Mouse (Mus musculus) CH12.LX (cell line): ENCODE data around the gene AI597479. TPM values are rescaled to one million over a fixed set of nuclear protein-coding genes. Genes with fewer than 3 reads are reported as not detected.

Experiments
- DNase-seq: peaks from one replicate; pipeline ENCODE4 v3.0.0-alpha.2; 2013; ENCODE audit errors: extremely low read depth
- H3K27ac ChIP-seq: 2 replicates; pipeline ENCODE4 v1.5.1; 2012; ENCODE audit warnings: low read depth, mild to moderate bottlenecking, control low read depth, moderate library complexity; ENCODE audit not compliant: insufficient read depth
- H3K27me3 ChIP-seq: replicated peaks from 2 replicates; pipeline ENCODE3; 2012; ENCODE audit warnings: inconsistent platforms
- H3K36me3 ChIP-seq, 2 experiments: replicated peaks in 1 of 2; 2 replicates each; pipeline versions ENCODE3 to v1.6.1; 2012; ENCODE audit warnings: inconsistent platforms in 1 of 2, low read length in 1 of 2, mild to moderate bottlenecking in 1 of 2, mixed read lengths in 1 of 2, moderate library complexity in 1 of 2; ENCODE audit not compliant: control insufficient read depth in 1 of 2, insufficient read depth in 1 of 2
- H3K4me1 ChIP-seq, 2 experiments: 2 replicates each; pipeline ENCODE4 v1.6.1; 2012; ENCODE audit warnings: inconsistent platforms in 1 of 2, moderate library complexity in 1 of 2; ENCODE audit not compliant: insufficient read depth in 2 of 2, control insufficient read depth in 1 of 2
- H3K4me2 ChIP-seq: 2 replicates; pipeline ENCODE4 v1.6.1; 2012; ENCODE audit warnings: low read depth, mild to moderate bottlenecking, control low read depth; ENCODE audit not compliant: poor library complexity, insufficient read depth, severe bottlenecking
- H3K4me3 ChIP-seq, 3 experiments: fragments of 150-350 bp in 1 of 3; sonication (generic) in 1 of 3; replicated peaks in 1 of 3; 2 replicates each; pipeline versions ENCODE3 to v1.5.1; 2011 to 2012; ENCODE audit warnings: low read depth in 2 of 3, low read length in 2 of 3, mild to moderate bottlenecking in 2 of 3, moderate library complexity in 2 of 3, control low read depth in 1 of 3, improper control_type of control experiment in 1 of 3, inconsistent platforms in 1 of 3, mixed read lengths in 1 of 3; ENCODE audit not compliant: poor library complexity in 1 of 3
- H3K79me2 ChIP-seq: replicated peaks from 2 replicates; pipeline ENCODE4 v1.6.1; 2012; ENCODE audit warnings: mild to moderate bottlenecking, moderate library complexity; ENCODE audit not compliant: control insufficient read depth, poor library complexity, insufficient read depth, severe bottlenecking; ENCODE audit errors: extremely low read depth
- H3K9ac ChIP-seq: 2 replicates; pipeline ENCODE4 v1.6.1; 2012; ENCODE audit warnings: low read depth, mild to moderate bottlenecking, control low read depth, moderate library complexity; ENCODE audit not compliant: insufficient read depth
- H3K9me3 ChIP-seq: replicated peaks from 2 replicates; pipeline ENCODE3; 2012; ENCODE audit warnings: low read length, inconsistent platforms, mixed read lengths
- BHLHE40 ChIP-seq: IDR thresholded peaks from 2 replicates; pipeline ENCODE4 v1.6.1; 2011; ENCODE audit warnings: mild to moderate bottlenecking, low read depth, low read length, improper control_type of control experiment
- CHD2 ChIP-seq: IDR thresholded peaks from 2 replicates; pipeline ENCODE4 v1.6.1; 2011; ENCODE audit warnings: low read length, improper control_type of control experiment
- CTCF ChIP-seq, 2 experiments: IDR thresholded peaks in 1 of 2; conservative IDR thresholded peaks in 1 of 2; 2 replicates each; pipeline ENCODE4 v1.5.1; 2011 to 2012; ENCODE audit warnings: low read depth in 2 of 2, low read length in 2 of 2, improper control_type of control experiment in 1 of 2, inconsistent platforms in 1 of 2, mild to moderate bottlenecking in 1 of 2, moderate library complexity in 1 of 2
- ELF1 ChIP-seq: IDR thresholded peaks from 2 replicates; pipeline ENCODE4 v1.6.1; 2014; ENCODE audit warnings: low read depth, mild to moderate bottlenecking, inconsistent platforms, low read length, improper control_type of control experiment
- EP300 ChIP-seq: IDR thresholded peaks from 2 replicates; pipeline ENCODE4 v1.6.1; 2011; ENCODE audit warnings: low read length, improper control_type of control experiment
- ETS1 ChIP-seq: conservative IDR thresholded peaks from 2 replicates; pipeline ENCODE4 v1.6.1; 2012; ENCODE audit warnings: low read depth, mild to moderate bottlenecking, inconsistent platforms, low read length, improper control_type of control experiment, moderate library complexity
- HCFC1 ChIP-seq: IDR thresholded peaks from 2 replicates; pipeline ENCODE4 v1.6.1; 2012; ENCODE audit warnings: low read depth, mild to moderate bottlenecking, inconsistent platforms, low read length, improper control_type of control experiment
- IRF4 ChIP-seq: IDR thresholded peaks from 2 replicates; pipeline ENCODE4 v1.6.1; 2014; ENCODE audit warnings: low read depth, mild to moderate bottlenecking, inconsistent platforms, low read length, improper control_type of control experiment
- JUN ChIP-seq: IDR thresholded peaks from 2 replicates; pipeline ENCODE4 v1.6.1; 2011; ENCODE audit warnings: low read depth, mild to moderate bottlenecking, low read length, improper control_type of control experiment, moderate library complexity; ENCODE audit not compliant: insufficient read depth
- JUND ChIP-seq: conservative IDR thresholded peaks from 2 replicates; pipeline ENCODE4 v1.6.1; 2011; ENCODE audit warnings: low read depth, low read length, improper control_type of control experiment
- KAT2A ChIP-seq: IDR thresholded peaks from 2 replicates; pipeline ENCODE4 v1.6.1; 2012; ENCODE audit warnings: low read length, improper control_type of control experiment, inconsistent platforms; ENCODE audit not compliant: insufficient replicate concordance
- MAFK ChIP-seq: IDR thresholded peaks from 2 replicates; pipeline ENCODE4 v1.6.1; 2011; ENCODE audit warnings: low read length, improper control_type of control experiment; ENCODE audit not compliant: insufficient replicate concordance
- MAZ ChIP-seq: IDR thresholded peaks from 2 replicates; pipeline ENCODE4 v1.6.1; 2012; ENCODE audit warnings: low read depth, mild to moderate bottlenecking, inconsistent platforms, low read length, improper control_type of control experiment, moderate library complexity
- MEF2A ChIP-seq: IDR thresholded peaks from 2 replicates; pipeline ENCODE4 v1.6.1; 2014; ENCODE audit warnings: low read depth, mild to moderate bottlenecking, inconsistent platforms, low read length, improper control_type of control experiment, borderline replicate concordance
- MXI1 ChIP-seq: IDR thresholded peaks from 2 replicates; pipeline ENCODE4 v1.6.1; 2011; ENCODE audit warnings: mild to moderate bottlenecking, low read depth, low read length, improper control_type of control experiment
- NRF1 ChIP-seq: IDR thresholded peaks from 2 replicates; pipeline ENCODE4 v1.6.1; 2014; ENCODE audit warnings: low read depth, mild to moderate bottlenecking, inconsistent platforms, low read length, improper control_type of control experiment, moderate library complexity
- POLR2A ChIP-seq: IDR thresholded peaks from 2 replicates; pipeline ENCODE4 v1.6.1; 2011; ENCODE audit warnings: low read depth, mild to moderate bottlenecking, improper control_type of control experiment, low read length
- POLR2AphosphoS2 ChIP-seq: IDR thresholded peaks from 2 replicates; pipeline ENCODE4 v1.6.1; 2011; ENCODE audit warnings: low read depth, low read length, improper control_type of control experiment
- RAD21 ChIP-seq: IDR thresholded peaks from 2 replicates; pipeline ENCODE4 v1.6.1; 2011; ENCODE audit warnings: low read depth, mild to moderate bottlenecking, low read length, improper control_type of control experiment, moderate library complexity
- SIN3A ChIP-seq: IDR thresholded peaks from 2 replicates; pipeline ENCODE4 v1.6.1; 2012; ENCODE audit warnings: low read length, improper control_type of control experiment, inconsistent platforms
- SMC3 ChIP-seq: IDR thresholded peaks from 2 replicates; pipeline ENCODE4 v1.6.1; 2011; ENCODE audit warnings: low read depth, low read length, improper control_type of control experiment
- TCF12 ChIP-seq: IDR thresholded peaks from 2 replicates; pipeline ENCODE4 v1.6.1; 2014; ENCODE audit warnings: low read depth, mild to moderate bottlenecking, inconsistent platforms, low read length, improper control_type of control experiment
- UBTF ChIP-seq: IDR thresholded peaks from 2 replicates; pipeline ENCODE4 v1.6.1; 2012; ENCODE audit warnings: low read depth, mild to moderate bottlenecking, inconsistent platforms, low read length, improper control_type of control experiment, moderate library complexity
- ZC3H11A ChIP-seq: IDR thresholded peaks from 2 replicates; pipeline ENCODE4 v1.6.1; 2012; ENCODE audit warnings: low read depth, mild to moderate bottlenecking, inconsistent platforms, low read length, improper control_type of control experiment
- ZKSCAN1 ChIP-seq: IDR thresholded peaks from 2 replicates; pipeline ENCODE4 v1.6.1; 2012; ENCODE audit warnings: low read depth, inconsistent platforms, low read length, improper control_type of control experiment, borderline replicate concordance
- ZMIZ1 ChIP-seq: IDR thresholded peaks from 2 replicates; pipeline ENCODE4 v1.6.1; 2012; ENCODE audit warnings: low read depth, mild to moderate bottlenecking, inconsistent platforms, low read length, improper control_type of control experiment
- ZNF384 ChIP-seq: IDR thresholded peaks from 2 replicates; pipeline ENCODE4 v1.6.1; 2012; ENCODE audit warnings: low read depth, low read length, improper control_type of control experiment, inconsistent platforms
- dilution Hi-C: fragments of 300-500 bp; cut with MboI; formaldehyde crosslinking; loops from 2 replicates; pipeline ENCODE4 v1.14.3; 2020; ENCODE audit warnings: low sequenced_read_pairs; ENCODE audit not compliant: extremely low pct_unique_long_range_greater_than_20kb, extremely low pct_ligation_motif_present
- in situ Hi-C: fragments of 300-500 bp; cut with MboI; formaldehyde crosslinking; loops from 3 replicates; pipeline ENCODE4 v1.14.3; 2019; ENCODE audit warnings: low sequenced_read_pairs, low pct_ligation_motif_present, low pct_unique_long_range_greater_than_20kb, mixed read lengths
- polyA plus RNA-seq: library from polyadenylated mRNA; unstranded; fragments of >175 nt; gene quantifications from 2 replicates; pipeline ENCODE4 v1.2.1, GENCODE M21; 2012; ENCODE audit warnings: low read depth; ENCODE audit not compliant: insufficient read length
- total RNA-seq, 2 experiments: library from RNA; depleted of rRNA; stranded (reverse); fragments of 300-350 nt in 1 of 2; fragments of >200 nt in 1 of 2; gene quantifications; 2 replicates each; pipeline ENCODE4 v1.2.3; 2012 to 2014

AI597479 gene
- total and polyA plus RNA-seq, 3 experiments, result 19.5 to 39.8 (median 22.6) TPM

DNA sequence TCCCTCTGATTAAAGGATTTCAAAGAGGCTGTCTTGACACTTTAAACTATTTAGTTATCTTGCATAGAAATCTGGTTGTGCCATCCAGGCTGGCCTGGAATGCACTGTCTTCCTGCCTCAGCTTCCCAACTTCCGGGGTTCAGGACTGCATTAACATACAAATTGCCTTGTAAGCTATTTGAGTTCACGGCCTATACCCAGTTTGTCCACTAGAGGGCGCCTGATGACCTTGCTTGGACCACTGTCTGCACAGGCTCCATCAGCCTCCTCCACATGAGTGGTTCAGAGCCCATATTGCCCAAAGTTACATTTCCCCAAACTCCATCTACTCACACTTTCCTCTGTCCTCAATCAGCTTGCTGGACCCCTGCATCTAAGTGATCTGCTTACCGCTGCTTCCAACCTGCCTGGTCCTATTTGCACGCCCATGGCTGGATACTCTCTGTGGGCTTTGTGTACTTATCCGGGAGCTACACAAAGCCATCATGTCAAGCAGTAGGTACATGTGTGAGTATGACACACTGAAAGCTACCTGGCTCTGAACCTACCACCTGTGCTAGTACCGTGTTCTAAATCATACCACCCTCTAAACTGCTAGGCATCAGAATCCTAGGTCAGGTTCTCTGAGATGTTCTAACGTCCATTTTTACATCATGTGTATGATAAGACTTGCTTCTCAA, 41.2 kb downstream of the AI597479 start:
- Histone ChIP-seq H3K4me1 (peaks cover 14 to 26% of the 10 kb centered on the region in 2 experiments), H3K36me3 (no peaks in the 10 kb centered on the region), H3K27me3 (no peaks in the 10 kb centered on the region), H3K4me2 (no peak overlapping the region), H3K79me2 (no peaks in the 10 kb centered on the region), H3K4me3 (no peak overlapping the region), H3K9ac (no peak overlapping the region), H3K27ac (no peak overlapping the region), H3K9me3 (peaks cover 6% of the 10 kb centered on the region)
- dilution Hi-C loops, result no loop called here
- in situ Hi-C loops, result loop anchor here (5.0 to 25.0 kb wide), 3 partner anchors 128 to 598 kb away; partner anchors contain the start of gene 1500015O10Rik
- DNase-seq, result peak; percentile 91
- TF ChIP-seq MXI1 (no peak), ETS1 (no peak), JUND (no peak; the same call in 1 of the 2 replicates), POLR2A (no peak), HCFC1 (peak; percentile 43; the same call in 1 of the 2 replicates), UBTF (no peak), RAD21 (peak; percentile 98), ZMIZ1 (no peak), EP300 (no peak), KAT2A (no peak), MAFK (peak; percentile 99), MAZ (no peak), JUN (no peak), ZNF384 (no peak), ZKSCAN1 (no peak), NRF1 (no peak), BHLHE40 (no peak), ELF1 (peak; percentile 95), TCF12 (no peak), SMC3 (peak; percentile 96), MEF2A (peak; percentile 24; the same call in 1 of the 2 replicates), ZC3H11A (peak; percentile 79), CHD2 (no peak), SIN3A (no peak), POLR2AphosphoS2 (no peak), IRF4 (peak; percentile 52; the same call in 1 of the 2 replicates), CTCF (conservative IDR thresholded peaks at IDR 0.05 in 1 of 2, IDR thresholded peaks at IDR 0.05 in 1 of 2; ENCODE audit: low read depth in 2 of 2, low read length in 2 of 2) (peak; percentile 94 to 98)
